Mouse (Mus musculus) kidney, embryonic 16.5 days (tissue): ENCODE data around the gene Pigyl. TPM values are rescaled to one million over a fixed set of nuclear protein-coding genes. Genes with fewer than 3 reads are reported as not detected.

Experiments used
- ATAC-seq: fragments of 200-750 bp; cut with Nextera tagmentation; 2 replicates; pipeline ENCODE4 v1.8.0; 2017; ENCODE audit warnings: moderate TSS enrichment; ENCODE audit not compliant: low FRiP score, low TSS enrichment
- H3K27ac ChIP-seq: fragments of 300-500 bp; sonication (generic); 2 replicates; pipeline ENCODE4 v1.5.1; 2014; ENCODE audit warnings: low read length
- H3K27me3 ChIP-seq: fragments of 300-500 bp; sonication (generic); 2 replicates; pipeline ENCODE4 v1.6.1; 2014; ENCODE audit warnings: low read length, control low read depth, mixed read lengths; ENCODE audit not compliant: insufficient read depth
- H3K36me3 ChIP-seq: fragments of 300-500 bp; sonication (generic); 2 replicates; pipeline ENCODE4 v1.6.1; 2014; ENCODE audit warnings: low read length, control low read depth, mixed read lengths; ENCODE audit not compliant: insufficient read depth
- H3K4me1 ChIP-seq: fragments of 300-500 bp; sonication (generic); 2 replicates; pipeline ENCODE4 v1.6.1; 2014; ENCODE audit warnings: low read length, control low read depth, mixed read lengths; ENCODE audit not compliant: insufficient read depth
- H3K4me2 ChIP-seq: fragments of 300-500 bp; sonication (generic); replicated peaks from 2 replicates; pipeline ENCODE4 v1.6.1; 2014; ENCODE audit warnings: low read depth, low read length
- H3K4me3 ChIP-seq: fragments of 300-500 bp; sonication (generic); 2 replicates; pipeline ENCODE4 v1.5.1; 2014; ENCODE audit warnings: mild to moderate bottlenecking, low read length
- H3K9ac ChIP-seq: fragments of 300-500 bp; sonication (generic); replicated peaks from 2 replicates; pipeline ENCODE4 v1.6.1; 2014; ENCODE audit warnings: low read length
- H3K9me3 ChIP-seq: fragments of 300-500 bp; sonication (generic); 2 replicates; pipeline ENCODE4 v1.6.1; 2016; ENCODE audit warnings: low read length, control low read depth
- WGBS: fragments of 180-500 bp; shearing (Covaris S2); extraction: QIAGEN DNeasy Blood & Tissue Kit; methylation state at CpG from one replicate; pipeline ENCODE4 v1.1.7; 2014; 5-methylcytosine and 5-hydroxymethylcytosine counted together
- polyA plus RNA-seq: library from polyadenylated mRNA; unstranded; fragments of >200 nt; fragmentation: Nextera tagmentation; extraction: Ambion mirVana; gene quantifications from 2 replicates; pipeline ENCODE4 v1.2.1, GENCODE M21; 2015

Pigyl gene
- polyA plus RNA-seq, 1 experiment from 2014 or later = 70.2 TPM

GRCm38 (mm10) chr9:22123069-22123609 lies 33.5 kb upstream of the Pigyl start:
- Histone ChIP-seq H3K27me3 (no peaks in the 10 kb centered on the region), H3K9ac (no peak overlapping the region), H3K27ac (no peak overlapping the region), H3K4me1 (no peaks in the 10 kb centered on the region), H3K4me3 (no peak overlapping the region), H3K36me3 (no peaks in the 10 kb centered on the region), H3K4me2 (no peak overlapping the region), H3K9me3 (no peaks in the 10 kb centered on the region)
- WGBS = 84% methylated on average over 7 of the region's 7 CpGs
- no peak for ATAC-seq

GRCm38 (mm10) chr9:22124169-22124568 lies 32.5 kb upstream of the Pigyl start:
- no peaks in the 10 kb centered on the region for H3K9me3 ChIP-seq
- no peak overlapping the region for H3K4me2 ChIP-seq
- ATAC-seq = no peak
- H3K4me3 ChIP-seq = no peak overlapping the region
- H3K9ac ChIP-seq = no peak overlapping the region
- no peak overlapping the region for H3K27ac ChIP-seq
- no peaks in the 10 kb centered on the region for H3K27me3 ChIP-seq
- 90% methylated on average over 3 of the region's 3 CpGs for WGBS
- H3K36me3 ChIP-seq = no peaks in the 10 kb centered on the region
- H3K4me1 ChIP-seq = no peaks in the 10 kb centered on the region

- H3K4me1 ChIP-seq = no peaks in the 10 kb centered on the region
- H3K9me3 ChIP-seq = no peaks in the 10 kb centered on the region
- H3K4me3 ChIP-seq = no peak overlapping the region
- no peak overlapping the region for H3K4me2 ChIP-seq
- H3K27me3 ChIP-seq = peaks cover 3% of the 10 kb centered on the region
- no peaks in the 10 kb centered on the region for H3K36me3 ChIP-seq
- no peak for ATAC-seq
- H3K27ac ChIP-seq = no peak overlapping the region
- H3K9ac ChIP-seq = no peak overlapping the region
- WGBS = 86% methylated on average over 15 of the region's 15 CpGs
Observed at GRCm38 (mm10) chr9:22125246-22126027, 31.2 kb upstream of the Pigyl start.

GRCm38 (mm10) chr9:22131226-22131981 lies 25.2 kb upstream of the Pigyl start:
- Histone ChIP-seq H3K27ac (no peak overlapping the region), H3K27me3 (peaks cover 3% of the 10 kb centered on the region), H3K9me3 (no peaks in the 10 kb centered on the region), H3K9ac (peak overlapping the region; percentile 49), H3K4me3 (peak overlapping the region; percentile 42), H3K36me3 (no peaks in the 10 kb centered on the region), H3K4me1 (peaks cover 13% of the 10 kb centered on the region; the same call in 1 of the 2 replicates), H3K4me2 (peak overlapping the region; percentile 71)
- WGBS = 2% methylated on average over 35 of the region's 35 CpGs
- peak; percentile 71 for ATAC-seq

GRCm38 (mm10) chr9:22132220-22132619 lies 24.4 kb upstream of the Pigyl start:
- 45% methylated on average over 11 of the region's 11 CpGs for whole genome bisulfite sequencing
- no peak for ATAC-seq
- Histone ChIP-seq H3K27ac (no peak overlapping the region), H3K4me2 (peak overlapping the region; percentile 71), H3K4me1 (peaks cover 13% of the 10 kb centered on the region; the same call in 1 of the 2 replicates), H3K27me3 (peaks cover 3% of the 10 kb centered on the region), H3K36me3 (no peaks in the 10 kb centered on the region), H3K4me3 (peak overlapping the region; percentile 42), H3K9me3 (no peaks in the 10 kb centered on the region), H3K9ac (no peak overlapping the region; the same call in 1 of the 2 replicates)

- Histone ChIP-seq H3K27ac (no peak overlapping the region), H3K9ac (no peak overlapping the region), H3K27me3 (peaks cover 3% of the 10 kb centered on the region), H3K9me3 (no peaks in the 10 kb centered on the region), H3K36me3 (no peaks in the 10 kb centered on the region), H3K4me2 (no peak overlapping the region), H3K4me3 (no peak overlapping the region), H3K4me1 (peaks cover 13% of the 10 kb centered on the region; the same call in 1 of the 2 replicates)
- WGBS = 73% methylated on average over 7 of the region's 7 CpGs
- ATAC-seq = no peak
Observed at GRCm38 (mm10) chr9:22134246-22134890, 22.3 kb upstream of the Pigyl start.

GRCm38 (mm10) chr9:22134988-22135643 lies 21.5 kb upstream of the Pigyl start:
- Histone ChIP-seq H3K4me2 (no peak overlapping the region), H3K27me3 (no peaks in the 10 kb centered on the region), H3K4me3 (no peak overlapping the region), H3K36me3 (no peaks in the 10 kb centered on the region), H3K4me1 (peaks cover 13% of the 10 kb centered on the region; the same call in 1 of the 2 replicates), H3K27ac (no peak overlapping the region), H3K9ac (no peak overlapping the region), H3K9me3 (no peaks in the 10 kb centered on the region)
- 84% methylated on average over 9 of the region's 9 CpGs for WGBS
- no peak for ATAC-seq

GRCm38 (mm10) chr9:22135644-22136390 lies 20.8 kb upstream of the Pigyl start, which contains the start of gene Acp5:
Gene Acp5, minus strand, starts transcription at chr9:22135711.
- H3K4me2 ChIP-seq = no peak within 1 kb of the TSS
- H3K27me3 ChIP-seq = no peaks in the 10 kb centered on the region
- H3K9me3 ChIP-seq = no peaks in the 10 kb centered on the region
- ATAC-seq = no peak
- peaks cover 13% of the 10 kb centered on the region; the same call in 1 of the 2 replicates for H3K4me1 ChIP-seq
- no peak within 1 kb of the TSS for H3K9ac ChIP-seq
- no peak within 1 kb of the TSS for H3K27ac ChIP-seq
- 62% methylated on average over 7 of the region's 7 CpGs for WGBS
- H3K36me3 ChIP-seq = no peaks in the 10 kb centered on the region
- H3K4me3 ChIP-seq = no peak within 1 kb of the TSS
